Mouse (Mus musculus): Measurements from ENCODE around the gene Slc39a9. TPM values are rescaled to one million over a fixed set of nuclear protein-coding genes. Genes with fewer than 3 reads are reported as not detected.

Gene Slc39a9
- polyA plus RNA-seq, 1 experiment from 2014 or later = 23.8 TPM

DNA sequence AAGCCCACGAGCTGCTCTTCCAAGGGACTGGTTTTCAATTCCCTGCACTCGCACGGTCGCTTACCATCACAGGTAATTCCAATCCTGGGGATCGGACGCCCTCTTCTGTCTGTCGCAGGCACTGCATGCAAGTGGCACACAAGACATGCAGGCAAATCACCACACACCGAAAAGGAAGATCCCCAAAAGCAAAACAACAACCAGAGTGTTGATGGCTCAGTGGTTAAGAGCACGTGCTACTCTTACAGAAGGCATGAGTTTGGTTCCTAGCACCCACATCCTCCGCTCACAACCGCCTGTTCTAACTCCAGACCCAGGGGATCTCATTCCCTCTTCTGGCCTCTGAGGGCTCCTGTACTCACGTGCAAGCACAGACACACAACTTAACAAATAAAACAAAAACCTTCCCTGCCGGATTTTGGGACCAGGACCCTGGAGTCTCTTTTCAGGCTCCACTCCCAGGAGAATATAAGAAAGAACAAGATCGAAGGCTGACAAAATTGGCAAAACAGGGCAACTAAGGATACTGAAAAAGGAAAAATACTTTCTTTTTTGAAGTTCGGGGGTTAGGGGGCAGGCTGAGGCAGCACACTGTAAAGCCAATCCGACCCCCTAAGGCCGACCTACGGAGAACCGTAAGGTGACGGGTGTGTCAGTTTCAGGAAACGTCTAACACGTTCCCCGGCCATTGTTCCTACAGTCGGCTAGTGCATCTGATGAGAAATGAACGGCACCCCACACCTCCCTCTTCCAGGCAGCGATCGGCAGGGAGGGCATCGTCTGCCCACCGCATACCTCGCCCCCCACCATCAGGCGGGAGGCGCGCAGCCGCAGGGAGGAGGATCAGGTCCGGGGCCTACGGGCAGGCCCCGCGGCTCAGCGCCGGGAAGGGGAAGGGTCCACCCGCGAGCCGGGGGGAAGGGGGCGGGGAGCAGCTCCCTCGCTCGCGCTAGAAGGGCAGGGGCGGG, 674 bp upstream of the Slc39a9 start:
- Histone ChIP-seq H3K4me3 (ENCODE audit: low read length) (peak overlapping the region; percentile 69), H3K4me2 (ENCODE audit: low read length) (peak overlapping the region; percentile 88), H3K36me3 (ENCODE audit: control insufficient read depth, insufficient read depth, low read length) (peaks cover 9% of the 10 kb centered on the region), H3K9me3 (ENCODE audit: control insufficient read depth, low read length) (no peaks in the 10 kb centered on the region), H3K4me1 (ENCODE audit: control insufficient read depth, insufficient read depth, low read depth, low read length) (peaks cover 41% of the 10 kb centered on the region), H3K9ac (ENCODE audit: low read depth, low read length) (peak overlapping the region; percentile 90), H3K27me3 (replicated peaks; ENCODE audit: control insufficient read depth, insufficient read depth, low read length) (no peaks in the 10 kb centered on the region), H3K27ac (ENCODE audit: low read depth, low read length) (peak overlapping the region; percentile 87)
- ATAC-seq = peak; percentile 75
- 2% methylated on average over 48 of the region's 48 CpGs for WGBS

DNA sequence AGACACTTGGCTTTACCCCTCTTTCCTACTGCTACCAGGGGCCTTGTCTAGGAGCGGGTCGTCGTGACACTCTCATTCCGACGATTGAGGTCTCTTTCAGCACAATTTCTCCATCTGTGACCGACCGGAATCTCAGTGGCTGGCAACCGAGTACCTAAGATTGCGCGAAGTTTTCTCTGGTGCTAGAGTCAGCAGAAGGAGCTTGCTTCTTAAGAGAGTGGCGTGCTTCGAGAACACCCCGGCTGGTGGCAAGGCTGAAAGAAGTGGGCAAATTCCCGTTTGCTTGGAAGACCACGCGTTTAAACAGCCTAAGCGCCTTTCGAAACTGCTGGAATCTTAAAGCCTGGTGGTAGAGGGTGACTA, 804 bp downstream of the Slc39a9 start:
- Histone ChIP-seq H3K9me3 (ENCODE audit: control insufficient read depth, low read length) (no peaks in the 10 kb centered on the region), H3K4me3 (ENCODE audit: low read length) (peak overlapping the region; percentile 69), H3K27ac (ENCODE audit: low read depth, low read length) (peak overlapping the region; percentile 53), H3K27me3 (replicated peaks; ENCODE audit: control insufficient read depth, insufficient read depth, low read length) (no peaks in the 10 kb centered on the region), H3K36me3 (ENCODE audit: control insufficient read depth, insufficient read depth, low read length) (peaks cover 2% of the 10 kb centered on the region; the same call in 1 of the 2 replicates), H3K4me1 (ENCODE audit: control insufficient read depth, insufficient read depth, low read depth, low read length) (peaks cover 41% of the 10 kb centered on the region), H3K4me2 (ENCODE audit: low read length) (peak overlapping the region; percentile 89), H3K9ac (ENCODE audit: low read depth, low read length) (peak overlapping the region; percentile 90)
- WGBS = 6% methylated on average over 18 of the region's 18 CpGs
- no peak for ATAC-seq

DNA sequence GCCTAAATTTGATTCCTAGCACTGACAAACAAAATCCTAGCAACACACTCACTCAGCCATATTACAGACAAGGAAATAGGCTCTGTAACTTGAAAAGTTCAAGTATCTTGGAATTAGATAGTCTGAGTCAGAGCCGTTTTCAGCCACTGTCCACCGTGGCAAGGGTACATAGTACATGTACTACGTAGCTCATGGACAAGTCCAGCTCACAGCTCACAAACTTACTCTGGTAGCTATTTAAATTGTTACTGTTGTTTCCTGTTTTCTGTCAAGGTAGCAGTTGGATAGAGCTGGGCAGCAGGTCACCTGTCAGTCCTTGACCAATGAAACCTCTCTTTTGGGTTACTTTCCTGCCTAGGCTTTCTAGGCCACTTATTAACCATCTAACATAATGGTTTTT, 2.7 kb downstream of the Slc39a9 start:
- ATAC-seq = no peak
- Histone ChIP-seq H3K9ac (ENCODE audit: low read depth, low read length) (no peak overlapping the region), H3K27ac (ENCODE audit: low read depth, low read length) (no peak overlapping the region), H3K9me3 (ENCODE audit: control insufficient read depth, low read length) (no peaks in the 10 kb centered on the region), H3K27me3 (replicated peaks; ENCODE audit: control insufficient read depth, insufficient read depth, low read length) (no peaks in the 10 kb centered on the region), H3K4me3 (ENCODE audit: low read length) (no peak overlapping the region), H3K4me1 (ENCODE audit: control insufficient read depth, insufficient read depth, low read depth, low read length) (peaks cover 41% of the 10 kb centered on the region), H3K4me2 (ENCODE audit: low read length) (peak overlapping the region; percentile 32), H3K36me3 (ENCODE audit: control insufficient read depth, insufficient read depth, low read length) (no peaks in the 10 kb centered on the region; the same call in 1 of the 2 replicates)
- WGBS = 97% methylated on average over 3 of the region's 3 CpGs

DNA sequence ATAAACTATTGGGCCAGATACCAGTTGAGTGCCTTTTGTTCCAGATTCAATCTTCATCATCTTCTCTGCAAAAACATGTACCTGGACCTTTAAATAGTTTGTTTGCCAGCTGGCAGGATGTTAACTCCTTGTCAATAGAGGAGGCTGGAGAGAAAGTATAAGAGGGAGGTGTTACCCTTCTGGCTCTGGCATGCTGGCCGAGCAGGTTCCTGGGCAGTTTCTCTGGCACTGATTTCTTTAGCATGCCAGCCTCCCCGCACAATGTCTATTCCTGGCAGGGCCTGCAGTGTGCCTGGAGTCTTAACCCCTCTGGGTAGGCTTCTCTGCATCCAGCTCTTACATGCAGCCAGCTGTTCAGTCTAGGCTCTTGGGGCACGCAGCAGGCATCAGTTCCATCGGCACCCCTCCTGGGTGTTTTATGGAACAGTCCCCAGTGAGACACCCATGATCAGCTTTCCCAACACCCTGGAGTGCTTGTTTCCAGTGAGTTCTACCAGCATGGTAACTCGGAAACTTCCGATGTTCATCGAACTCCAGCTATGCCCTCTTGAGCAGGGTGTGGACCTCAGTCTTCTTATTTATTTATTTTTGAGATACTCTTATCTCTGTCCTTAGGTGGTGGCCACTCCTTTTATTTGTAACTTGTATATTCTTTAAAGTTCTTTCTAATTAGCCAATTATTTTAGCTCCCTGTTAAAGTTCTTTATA, 10.4 kb downstream of the Slc39a9 start:
- no peak overlapping the region for H3K4me3 ChIP-seq (ENCODE audit: low read length)
- no peak overlapping the region for H3K9ac ChIP-seq (ENCODE audit: low read depth, low read length)
- no peaks in the 10 kb centered on the region for H3K27me3 ChIP-seq (replicated peaks; ENCODE audit: control insufficient read depth, insufficient read depth, low read length)
- H3K4me1 ChIP-seq (ENCODE audit: control insufficient read depth, insufficient read depth, low read depth, low read length) = no peaks in the 10 kb centered on the region; the same call in 1 of the 2 replicates
- H3K4me2 ChIP-seq (ENCODE audit: low read length) = no peak overlapping the region
- WGBS = 85% methylated on average over 7 of the region's 7 CpGs
- H3K27ac ChIP-seq (ENCODE audit: low read depth, low read length) = no peak overlapping the region
- H3K36me3 ChIP-seq (ENCODE audit: control insufficient read depth, insufficient read depth, low read length) = no peaks in the 10 kb centered on the region
- no peaks in the 10 kb centered on the region for H3K9me3 ChIP-seq (ENCODE audit: control insufficient read depth, low read length)
- no peak for ATAC-seq

DNA sequence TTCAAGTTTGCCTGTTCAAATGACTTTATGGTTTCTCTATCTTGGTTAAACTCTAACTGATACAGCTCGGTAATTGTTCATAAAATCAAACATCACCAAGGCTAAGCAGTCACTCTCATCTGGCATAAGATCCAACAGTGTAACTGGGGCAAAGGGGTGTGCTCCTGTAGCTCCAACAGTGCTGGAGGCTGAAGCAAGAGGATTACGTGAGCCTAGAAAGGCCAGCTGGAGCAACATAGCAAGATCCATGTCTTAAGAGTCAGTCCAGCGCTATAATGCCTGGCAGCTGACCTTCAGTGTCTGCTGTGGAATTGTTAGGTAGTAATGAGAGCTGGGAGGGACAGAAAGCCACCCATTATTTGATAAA, 11.0 kb downstream of the Slc39a9 start:
- Histone ChIP-seq H3K4me3 (ENCODE audit: low read length) (no peak overlapping the region), H3K9ac (ENCODE audit: low read depth, low read length) (no peak overlapping the region), H3K27ac (ENCODE audit: low read depth, low read length) (no peak overlapping the region), H3K4me2 (ENCODE audit: low read length) (no peak overlapping the region), H3K27me3 (replicated peaks; ENCODE audit: control insufficient read depth, insufficient read depth, low read length) (no peaks in the 10 kb centered on the region), H3K36me3 (ENCODE audit: control insufficient read depth, insufficient read depth, low read length) (no peaks in the 10 kb centered on the region), H3K9me3 (ENCODE audit: control insufficient read depth, low read length) (no peaks in the 10 kb centered on the region), H3K4me1 (ENCODE audit: control insufficient read depth, insufficient read depth, low read depth, low read length) (no peaks in the 10 kb centered on the region; the same call in 1 of the 2 replicates)
- 90% methylated on average over 3 of the region's 3 CpGs for WGBS
- ATAC-seq = no peak

DNA sequence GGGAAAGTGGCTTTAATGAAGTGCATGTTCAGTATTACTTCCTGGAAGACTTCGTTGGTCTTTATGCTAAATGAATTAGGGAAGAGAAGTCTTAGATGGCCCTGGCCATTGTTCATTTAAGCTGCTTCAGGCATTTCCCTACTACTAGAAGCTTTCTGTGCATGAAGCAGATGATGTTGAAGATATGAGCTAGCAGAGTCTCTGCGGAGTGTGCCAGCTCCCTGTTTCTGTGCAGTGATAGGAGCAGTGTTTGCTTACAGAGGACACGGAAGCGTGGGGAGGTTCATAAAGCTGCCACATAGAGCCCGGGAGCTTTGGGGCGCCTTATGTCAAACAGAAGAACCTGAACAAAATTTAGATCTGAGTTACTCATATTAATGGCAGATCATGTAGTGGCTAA, 15.0 kb downstream of the Slc39a9 start:
- ATAC-seq = no peak
- Histone ChIP-seq H3K9ac (ENCODE audit: low read depth, low read length) (no peak overlapping the region), H3K9me3 (ENCODE audit: control insufficient read depth, low read length) (no peaks in the 10 kb centered on the region), H3K4me1 (ENCODE audit: control insufficient read depth, insufficient read depth, low read depth, low read length) (no peaks in the 10 kb centered on the region; the same call in 1 of the 2 replicates), H3K4me2 (ENCODE audit: low read length) (no peak overlapping the region), H3K27me3 (replicated peaks; ENCODE audit: control insufficient read depth, insufficient read depth, low read length) (no peaks in the 10 kb centered on the region), H3K4me3 (ENCODE audit: low read length) (no peak overlapping the region), H3K36me3 (ENCODE audit: control insufficient read depth, insufficient read depth, low read length) (0 out of 2 replicates have a peak, but pooled peaks cover 2% of the 10 kb centered on the region), H3K27ac (ENCODE audit: low read depth, low read length) (no peak overlapping the region)
- 79% methylated on average over 6 of the region's 6 CpGs for WGBS

DNA sequence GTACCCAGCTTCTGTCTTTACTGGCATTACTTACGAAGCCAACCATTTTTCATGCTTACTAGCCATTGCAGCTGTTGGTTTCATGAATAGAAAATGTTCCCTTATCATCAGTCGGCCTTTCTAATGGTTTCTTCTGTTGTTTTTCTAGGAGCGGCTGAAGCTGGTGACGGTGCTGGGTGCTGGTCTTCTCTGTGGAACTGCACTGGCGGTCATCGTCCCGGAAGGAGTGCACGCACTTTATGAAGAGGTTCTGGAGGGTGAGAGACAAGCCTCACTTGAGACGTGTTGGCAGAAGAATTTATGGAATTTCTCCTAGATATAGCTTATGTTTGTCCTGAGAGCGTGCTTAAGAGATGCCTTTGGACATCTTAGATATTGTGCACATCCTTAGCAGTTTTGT, 18.6 kb downstream of the Slc39a9 start:
- Histone ChIP-seq H3K36me3 (ENCODE audit: control insufficient read depth, insufficient read depth, low read length) (peaks cover 7% of the 10 kb centered on the region), H3K27ac (ENCODE audit: low read depth, low read length) (no peak overlapping the region), H3K9ac (ENCODE audit: low read depth, low read length) (no peak overlapping the region), H3K4me3 (ENCODE audit: low read length) (no peak overlapping the region), H3K4me1 (ENCODE audit: control insufficient read depth, insufficient read depth, low read depth, low read length) (no peaks in the 10 kb centered on the region), H3K9me3 (ENCODE audit: control insufficient read depth, low read length) (no peaks in the 10 kb centered on the region), H3K4me2 (ENCODE audit: low read length) (no peak overlapping the region), H3K27me3 (replicated peaks; ENCODE audit: control insufficient read depth, insufficient read depth, low read length) (no peaks in the 10 kb centered on the region)
- 96% methylated on average over 10 of the region's 10 CpGs for WGBS
- no peak for ATAC-seq

DNA sequence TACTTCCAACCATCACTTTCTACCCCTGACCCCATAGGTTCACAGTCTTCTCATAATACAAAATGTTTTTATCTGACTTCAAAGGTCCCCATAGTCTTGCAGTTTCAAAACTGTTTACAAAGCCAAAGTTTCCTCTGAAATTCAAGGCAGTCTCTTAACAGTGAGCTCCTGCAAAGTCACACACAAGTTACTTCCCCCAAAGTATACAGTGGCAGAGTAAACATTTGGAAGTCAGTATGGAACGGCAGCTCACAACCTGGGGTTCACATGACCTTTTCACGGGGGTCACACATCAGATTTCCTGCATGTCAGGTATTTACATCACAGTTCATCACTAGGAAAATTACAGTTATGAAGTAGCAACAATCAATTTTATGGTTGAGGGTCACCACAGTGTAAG, 20.3 kb downstream of the Slc39a9 start:
- Histone ChIP-seq H3K36me3 (ENCODE audit: control insufficient read depth, insufficient read depth, low read length) (peaks cover 7% of the 10 kb centered on the region), H3K27me3 (replicated peaks; ENCODE audit: control insufficient read depth, insufficient read depth, low read length) (no peaks in the 10 kb centered on the region), H3K9me3 (ENCODE audit: control insufficient read depth, low read length) (no peaks in the 10 kb centered on the region), H3K4me1 (ENCODE audit: control insufficient read depth, insufficient read depth, low read depth, low read length) (no peaks in the 10 kb centered on the region), H3K4me2 (ENCODE audit: low read length) (no peak overlapping the region), H3K9ac (ENCODE audit: low read depth, low read length) (no peak overlapping the region), H3K4me3 (ENCODE audit: low read length) (no peak overlapping the region), H3K27ac (ENCODE audit: low read depth, low read length) (no peak overlapping the region)
- ATAC-seq = no peak
- 85% methylated on average over 2 of the region's 2 CpGs for WGBS

DNA sequence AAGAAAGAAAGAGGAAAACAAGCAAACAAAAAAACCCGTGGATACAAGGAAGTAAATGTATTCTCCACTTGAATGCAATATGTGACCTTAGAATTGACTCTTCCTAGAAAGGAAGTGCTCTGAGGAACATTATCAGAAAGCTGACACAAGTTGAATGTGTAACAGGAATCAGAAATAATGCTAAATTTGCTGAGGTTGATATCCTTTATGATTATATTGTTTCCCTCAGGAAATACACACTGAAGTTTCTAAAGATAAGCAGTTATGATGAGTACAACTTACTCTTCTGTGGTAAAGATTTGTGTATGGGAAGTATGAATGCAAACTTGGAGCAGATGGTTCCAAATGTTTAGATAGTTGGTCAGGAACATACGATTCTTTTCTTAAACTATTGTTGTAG, 24.7 kb downstream of the Slc39a9 start:
- H3K4me3 ChIP-seq (ENCODE audit: low read length) = no peak overlapping the region
- WGBS = 90% methylated on average over 2 of the region's 2 CpGs
- no peaks in the 10 kb centered on the region for H3K4me1 ChIP-seq (ENCODE audit: control insufficient read depth, insufficient read depth, low read depth, low read length)
- H3K27me3 ChIP-seq (replicated peaks; ENCODE audit: control insufficient read depth, insufficient read depth, low read length) = no peaks in the 10 kb centered on the region
- H3K4me2 ChIP-seq (ENCODE audit: low read length) = no peak overlapping the region
- H3K9ac ChIP-seq (ENCODE audit: low read depth, low read length) = no peak overlapping the region
- H3K36me3 ChIP-seq (ENCODE audit: control insufficient read depth, insufficient read depth, low read length) = peaks cover 9% of the 10 kb centered on the region
- ATAC-seq = no peak
- no peaks in the 10 kb centered on the region for H3K9me3 ChIP-seq (ENCODE audit: control insufficient read depth, low read length)
- H3K27ac ChIP-seq (ENCODE audit: low read depth, low read length) = no peak overlapping the region

Measured in hindbrain, embryonic 16.5 days (tissue).